Mouse (Mus musculus): ENCODE data around the gene Gm17428. TPM values are rescaled to one million over a fixed set of nuclear protein-coding genes. Genes with fewer than 3 reads are reported as not detected.

Gm17428 gene
- polyA plus RNA-seq, 1 experiment from 2014 or later = not detected

- Histone ChIP-seq H3K4me3 (ENCODE audit: low read depth, low read length) (no peak overlapping the region), H3K4me2 (replicated peaks; ENCODE audit: low read depth) (no peak overlapping the region), H3K27me3 (replicated peaks; ENCODE audit: control insufficient read depth, insufficient read depth, low read length) (0 out of 2 replicates have a peak, but pooled peaks cover 3% of the 10 kb centered on the region), H3K27ac (ENCODE audit: low read depth, low read length) (no peak overlapping the region), H3K4me1 (replicated peaks; ENCODE audit: control insufficient read depth, insufficient read depth, low read length) (no peaks in the 10 kb centered on the region), H3K9me3 (ENCODE audit: control insufficient read depth) (no peaks in the 10 kb centered on the region), H3K36me3 (ENCODE audit: control insufficient read depth, insufficient read depth) (no peaks in the 10 kb centered on the region), H3K9ac (ENCODE audit: low read depth, low read length) (no peak overlapping the region)
- ATAC-seq = no peak
- 46% methylated on average over 6 of the region's 6 CpGs for WGBS
- no peak for TF ChIP-seq CTCF (IDR thresholded peaks at IDR 0.05; ENCODE audit: low read depth)
These were observed 39.9 kb upstream of the Gm17428 start for GRCm38 (mm10) chr14:54936831-54937160.

GRCm38 (mm10) chr14:54937361-54938182 is 39.2 kb upstream of the Gm17428 start:
- ATAC-seq = no peak
- WGBS = 93% methylated on average over 16 of the region's 16 CpGs
- 0 out of 2 replicates have a peak, but pooled peaks cover 3% of the 10 kb centered on the region for H3K27me3 ChIP-seq (replicated peaks; ENCODE audit: control insufficient read depth, insufficient read depth, low read length)
- H3K4me2 ChIP-seq (replicated peaks; ENCODE audit: low read depth) = no peak overlapping the region
- no peak overlapping the region for H3K27ac ChIP-seq (ENCODE audit: low read depth, low read length)
- H3K9me3 ChIP-seq (ENCODE audit: control insufficient read depth) = no peaks in the 10 kb centered on the region
- no peak for TF ChIP-seq CTCF (IDR thresholded peaks at IDR 0.05; ENCODE audit: low read depth)
- H3K4me1 ChIP-seq (replicated peaks; ENCODE audit: control insufficient read depth, insufficient read depth, low read length) = no peaks in the 10 kb centered on the region
- no peak overlapping the region for H3K9ac ChIP-seq (ENCODE audit: low read depth, low read length)
- no peak overlapping the region for H3K4me3 ChIP-seq (ENCODE audit: low read depth, low read length)
- H3K36me3 ChIP-seq (ENCODE audit: control insufficient read depth, insufficient read depth) = no peaks in the 10 kb centered on the region

GRCm38 (mm10) chr14:54938431-54939219 is 38.1 kb upstream of the Gm17428 start:
- 83% methylated on average over 15 of the region's 15 CpGs for WGBS
- no peak for ATAC-seq

GRCm38 (mm10) chr14:54939434-54940175 is 37.1 kb upstream of the Gm17428 start:
- 0 out of 2 replicates have a peak, but pooled peaks cover 3% of the 10 kb centered on the region for H3K27me3 ChIP-seq (replicated peaks; ENCODE audit: control insufficient read depth, insufficient read depth, low read length)
- no peak overlapping the region for H3K27ac ChIP-seq (ENCODE audit: low read depth, low read length)
- H3K4me2 ChIP-seq (replicated peaks; ENCODE audit: low read depth) = no peak overlapping the region
- no peak overlapping the region for H3K4me3 ChIP-seq (ENCODE audit: low read depth, low read length)
- 49% methylated on average over 12 of the region's 12 CpGs for WGBS
- peak; percentile 93 for TF ChIP-seq CTCF (IDR thresholded peaks at IDR 0.05; ENCODE audit: low read depth)
- H3K4me1 ChIP-seq (replicated peaks; ENCODE audit: control insufficient read depth, insufficient read depth, low read length) = no peaks in the 10 kb centered on the region
- peak; percentile 60; the same call in 1 of the 2 replicates for ATAC-seq
- no peaks in the 10 kb centered on the region for H3K36me3 ChIP-seq (ENCODE audit: control insufficient read depth, insufficient read depth)
- no peak overlapping the region for H3K9ac ChIP-seq (ENCODE audit: low read depth, low read length)
- no peaks in the 10 kb centered on the region for H3K9me3 ChIP-seq (ENCODE audit: control insufficient read depth)

More at GRCm38 (mm10) chr14:54938431-54939219, 38.1 kb upstream of the Gm17428 start:
- Histone ChIP-seq H3K27ac (ENCODE audit: low read depth, low read length) (no peak overlapping the region), H3K27me3 (replicated peaks; ENCODE audit: control insufficient read depth, insufficient read depth, low read length) (0 out of 2 replicates have a peak, but pooled peaks cover 3% of the 10 kb centered on the region), H3K9me3 (ENCODE audit: control insufficient read depth) (no peaks in the 10 kb centered on the region), H3K4me1 (replicated peaks; ENCODE audit: control insufficient read depth, insufficient read depth, low read length) (no peaks in the 10 kb centered on the region), H3K9ac (ENCODE audit: low read depth, low read length) (no peak overlapping the region), H3K36me3 (ENCODE audit: control insufficient read depth, insufficient read depth) (no peaks in the 10 kb centered on the region), H3K4me3 (ENCODE audit: low read depth, low read length) (no peak overlapping the region), H3K4me2 (replicated peaks; ENCODE audit: low read depth) (no peak overlapping the region)
- no peak for TF ChIP-seq CTCF (IDR thresholded peaks at IDR 0.05; ENCODE audit: low read depth)

GRCm38 (mm10) chr14:54940176-54940530 is 36.6 kb upstream of the Gm17428 start:
- no peaks in the 10 kb centered on the region for H3K36me3 ChIP-seq (ENCODE audit: control insufficient read depth, insufficient read depth)
- no peaks in the 10 kb centered on the region for H3K4me1 ChIP-seq (replicated peaks; ENCODE audit: control insufficient read depth, insufficient read depth, low read length)
- no peak overlapping the region for H3K4me3 ChIP-seq (ENCODE audit: low read depth, low read length)
- no peak for TF ChIP-seq CTCF (IDR thresholded peaks at IDR 0.05; ENCODE audit: low read depth)
- no peak overlapping the region for H3K4me2 ChIP-seq (replicated peaks; ENCODE audit: low read depth)
- H3K27me3 ChIP-seq (replicated peaks; ENCODE audit: control insufficient read depth, insufficient read depth, low read length) = no peaks in the 10 kb centered on the region
- H3K9ac ChIP-seq (ENCODE audit: low read depth, low read length) = no peak overlapping the region
- ATAC-seq = no peak
- no peaks in the 10 kb centered on the region for H3K9me3 ChIP-seq (ENCODE audit: control insufficient read depth)
- no peak overlapping the region for H3K27ac ChIP-seq (ENCODE audit: low read depth, low read length)
- 70% methylated on average over 3 of the region's 3 CpGs for WGBS
